Mouse (Mus musculus): ENCODE measurements around the gene Fam71f2.

DNA sequence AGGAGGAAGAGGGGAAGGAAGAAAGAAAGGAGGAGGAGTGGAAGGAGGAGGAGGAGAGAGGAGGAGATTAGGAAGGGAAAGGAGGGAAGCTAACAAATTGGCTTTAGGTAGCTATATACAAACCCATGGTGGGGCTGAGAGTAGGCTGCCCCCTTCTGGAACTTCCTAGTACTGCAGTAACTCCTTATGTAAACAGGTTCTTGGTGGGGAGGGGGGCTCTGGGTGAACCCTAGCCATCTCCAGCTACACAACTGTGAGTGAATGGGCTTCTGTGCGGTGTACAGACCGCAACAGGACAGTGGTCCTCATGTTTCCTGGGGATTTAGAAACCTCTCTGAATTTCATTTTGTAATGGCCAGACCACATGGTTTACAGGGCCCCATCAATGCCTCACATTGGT lies 38.6 kb upstream of the Fam71f2 start:
- TF ChIP-seq CHD2 (IDR thresholded peaks at IDR 0.05; ENCODE audit: low read depth, low read length) (no peak), ZNF384 (IDR thresholded peaks at IDR 0.05; ENCODE audit: low read depth, low read length) (no peak), ZC3H11A (IDR thresholded peaks at IDR 0.05; ENCODE audit: borderline replicate concordance, low read depth, low read length) (no peak)
